In genomic region chr8:56550558-56551360, GRCm38 (mm10) we compare ENCODE assay signal across 8 mouse cellular contexts. TPM values are rescaled to one million over a fixed set of nuclear protein-coding genes. Genes with fewer than 3 reads are reported as not detected.
DNase-seq lines count a peak whose midpoint lies in the region; ATAC-seq lines count a peak whose summit lies in the region.

Cep44 (minus strand) TSS chr8:56551047.
Fbxo8 (plus strand) TSS chr8:56551090.

- peak; percentile 88 for DNase-seq in adipocyte (ENCODE audit: low spot score)
- peak; percentile 95 for DNase-seq in embryo, embryonic 10 days (ENCODE audit: low spot score)
- peak; percentile 76 for DNase-seq in gastrocnemius, postnatal 10 days
- DNase-seq in induced T-regulatory cell, adult 2 months (ENCODE audit: low read depth): peak; percentile 97
- DNase-seq in left cerebral cortex, adult 9 months (ENCODE audit: low spot score in 2 of 2): peak; percentile 68 to 85
- DNase-seq in right cerebral cortex, postnatal 14 days: peak; percentile 76
- peak; percentile 70 to 73 for DNase-seq in urinary bladder, postnatal 36 days (ENCODE audit: low spot score in 2 of 2)

- peak; percentile 67 for ATAC-seq in megakaryocyte progenitor cell, adult 5-6 weeks (replicated peaks; ENCODE audit: poor library complexity)

RNA-seq across cellular contexts. Expression of gene Cep44, which starts in this region (rescaled TPM):
- total RNA-seq in gastrocnemius, postnatal 10 days (2021): 10 to 100 TPM; 13.3 to 14.5 TPM
- total RNA-seq in megakaryocyte progenitor cell, adult 5-6 weeks (2015): 45.6 and 48.7 TPM in 2 replicates
- 37.3 and 46.9 TPM in 2 replicates for total RNA-seq in megakaryocyte progenitor cell, adult 5-6 weeks (2017)

RNA-seq across cellular contexts. Expression of gene Fbxo8, which starts in this region (rescaled TPM):
- 10 to 100 TPM; 20.8 to 26.0 TPM for total RNA-seq in gastrocnemius, postnatal 10 days (2021)
- total RNA-seq in megakaryocyte progenitor cell, adult 5-6 weeks (2015): 26.5 and 36.7 TPM in 2 replicates
- total RNA-seq in megakaryocyte progenitor cell, adult 5-6 weeks (2017): 6.3 and 6.8 TPM in 2 replicates

Comparison
In these comparisons a context has a peak if more than half of its experiments do, and no peak if none do; other contexts are left out.
1. Peak in every context shown above with its lines: DNase-seq and ATAC-seq.